Mouse (Mus musculus): ENCODE measurements around the gene Cchcr1. TPM values are rescaled to one million over a fixed set of nuclear protein-coding genes. Genes with fewer than 3 reads are reported as not detected.

Gene Cchcr1
- total RNA-seq, 4 experiments from 2014 or later, result 12.2 to 13.5 (median 12.9) TPM

DNA sequence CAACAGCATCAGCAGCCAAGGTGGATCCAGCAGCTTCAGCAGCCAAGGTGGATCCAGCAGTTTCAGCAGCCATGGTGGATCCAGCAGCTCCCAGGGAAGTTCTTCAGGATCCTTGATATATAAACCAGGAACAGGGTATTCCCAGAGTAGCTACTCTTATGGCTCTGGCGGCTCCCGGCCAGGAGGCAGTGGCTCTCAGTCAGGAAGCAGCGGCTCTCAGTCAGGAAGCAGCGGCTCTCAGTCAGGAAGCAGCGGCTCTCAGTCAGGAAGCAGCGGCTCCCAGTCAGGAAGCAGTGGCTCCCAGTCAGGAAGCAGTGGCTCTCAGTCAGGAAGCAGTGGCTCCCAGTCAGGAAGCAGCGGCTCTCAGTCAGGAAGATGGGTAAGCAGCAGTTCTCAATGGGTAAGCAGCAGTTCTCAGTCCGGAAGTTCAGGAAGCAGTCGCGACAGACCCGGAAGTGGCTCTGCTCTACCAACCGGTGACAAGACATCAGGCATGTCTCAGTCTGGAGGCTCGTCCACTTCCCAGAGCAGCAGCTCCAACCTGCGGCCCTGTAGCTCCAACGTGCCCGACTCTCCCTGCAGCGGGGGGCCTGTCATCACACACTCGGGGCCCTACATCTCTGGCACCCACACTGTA is 38.0 kb downstream of the Cchcr1 start:
- DNase-seq (ENCODE audit: low spot score in 2 of 2), result no peak

GRCm38 (mm10) chr17:35556186-35556765 is 39.4 kb downstream of the Cchcr1 start:
- DNase-seq (ENCODE audit: low spot score in 2 of 2), result no peak

DNA sequence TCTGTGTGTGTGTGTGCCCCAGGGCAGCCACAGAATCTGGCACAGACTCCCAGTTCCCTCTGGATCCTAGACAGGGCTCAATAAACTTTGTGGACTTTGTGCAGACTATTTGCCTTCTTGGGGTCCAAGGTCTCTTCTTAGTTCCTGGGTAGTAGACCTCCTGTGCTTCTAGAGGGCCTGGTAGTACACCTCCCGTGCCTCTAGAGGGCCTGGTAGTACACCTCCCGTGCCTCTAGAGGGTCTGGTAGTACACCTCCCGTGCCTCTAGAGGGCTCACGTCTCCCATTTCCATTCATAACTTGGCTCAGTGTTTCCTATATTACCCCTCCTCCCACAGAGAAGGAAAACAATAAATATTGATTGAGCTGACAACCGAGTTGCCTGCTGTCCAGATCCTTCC is 39.9 kb downstream of the Cchcr1 start:
- peak in 1 of 2 experiments; percentile 37 for DNase-seq (ENCODE audit: low spot score in 2 of 2)

- DNase-seq (ENCODE audit: low spot score in 2 of 2), result no peak
Measured at GRCm38 (mm10) chr17:35557351-35557750, 40.5 kb downstream of the Cchcr1 start.

GRCm38 (mm10) chr17:35558216-35558615 is 41.3 kb downstream of the Cchcr1 start:
- no peak for DNase-seq (ENCODE audit: low spot score in 2 of 2)

- DNase-seq (ENCODE audit: low spot score in 2 of 2), result no peak
Measured at GRCm38 (mm10) chr17:35567150-35567549, 50.2 kb downstream of the Cchcr1 start, which contains the start of gene 2300002M23Rik. Gene 2300002M23Rik, plus strand, starts transcription at chr17:35567450.

DNA sequence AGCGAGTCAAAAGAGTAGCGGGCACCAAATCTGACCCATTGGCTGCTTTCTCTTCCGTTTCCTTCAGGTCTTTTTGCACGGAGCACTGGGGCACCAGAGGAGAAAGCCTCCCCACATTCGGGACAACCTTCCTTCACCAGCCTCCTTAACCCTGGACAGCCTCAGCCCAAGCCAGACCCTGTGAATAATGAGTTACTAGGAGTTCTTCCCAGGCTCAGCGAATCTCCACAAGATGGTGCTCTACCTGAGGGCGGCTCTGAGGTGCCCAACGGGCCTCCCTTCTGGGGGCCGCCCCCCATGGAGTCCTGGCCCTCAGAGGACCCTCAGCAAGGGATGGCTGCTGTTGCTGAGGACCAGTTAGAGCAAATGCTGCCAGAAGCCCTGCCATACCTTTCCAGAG is 50.9 kb downstream of the Cchcr1 start:
- DNase-seq (ENCODE audit: low spot score in 2 of 2), result no peak

GRCm38 (mm10) chr17:35569091-35569944 is 52.4 kb downstream of the Cchcr1 start:
- no peak for DNase-seq (ENCODE audit: low spot score in 2 of 2)

GRCm38 (mm10) chr17:35570836-35571235 is 53.9 kb downstream of the Cchcr1 start:
- no peak for DNase-seq (ENCODE audit: low spot score in 2 of 2)

- no peak for DNase-seq (ENCODE audit: low spot score in 2 of 2)
Measured at GRCm38 (mm10) chr17:35571477-35571876, 54.6 kb downstream of the Cchcr1 start.

DNA sequence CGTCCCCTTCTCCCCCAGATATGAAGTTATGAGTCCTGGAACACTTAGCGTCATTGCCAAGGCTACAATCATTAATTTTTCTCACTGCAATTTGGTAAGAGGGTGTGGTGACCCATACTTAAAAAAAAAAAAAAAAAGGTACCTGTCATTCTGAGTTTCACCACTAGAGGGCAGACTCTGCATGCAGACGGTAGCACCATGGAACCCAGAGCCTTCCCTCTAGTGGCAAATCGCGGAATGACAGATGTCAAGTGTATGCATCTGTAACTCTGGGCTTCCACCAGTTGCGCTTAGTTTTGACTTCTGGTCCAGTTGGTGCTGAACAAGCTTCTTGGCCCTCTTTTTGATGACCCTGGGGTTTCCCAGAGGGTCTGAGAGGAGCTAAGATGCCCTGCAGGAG is 61.3 kb downstream of the Cchcr1 start:
- DNase-seq (ENCODE audit: low spot score in 2 of 2), result peak; percentile 30 to 83

Other genes starting within 250 kb of the Cchcr1 start
- gene H2-Q1, start 196.7 kb upstream of the Cchcr1 start, total RNA-seq (2022), result 1 to 10 TPM in 2 of 4 experiments, under 1 TPM in 2; 0.85 to 2.5 (median 1.2) TPM
- 1 to 10 TPM in 1 of 4 experiments, under 1 TPM in 2, not detected in 1; 0.64 to 2.6 (median 0.81) TPM for gene H2-Q2, start 174.9 kb upstream of the Cchcr1 start, total RNA-seq (2022)
- 10 to 100 TPM in 2 of 4 experiments, 1 to 10 TPM in 2; 2.5 to 10.6 (median 6.7) TPM for gene H2-Q4, start 137.5 kb upstream of the Cchcr1 start, total RNA-seq (2022)
- 1 to 10 TPM in 2 of 4 experiments, under 1 TPM in 2; 0.47 to 2.4 (median 1.3) TPM for gene H2-Q6, start 92.2 kb upstream of the Cchcr1 start, total RNA-seq (2022)
- 1 to 10 TPM in 2 of 4 experiments, under 1 TPM in 2; 0.41 to 3.2 (median 1.5) TPM for gene H2-Q7, start 77.9 kb upstream of the Cchcr1 start, total RNA-seq (2022)
- gene H2-Q10, start 47.0 kb upstream of the Cchcr1 start, total RNA-seq (2022), result under 1 TPM in 3 of 4 experiments, not detected in 1; 0.12 to 0.64 (median 0.56) TPM
- under 1 TPM in 2 of 4 experiments, not detected in 2; 0.45 to 0.69 TPM for gene Pou5f1, start 11.1 kb upstream of the Cchcr1 start, total RNA-seq (2022)
- gene Tcf19, start 276 bp upstream of the Cchcr1 start, total RNA-seq (2022), result 1 to 10 TPM; 4.5 to 6.2 (median 5.2) TPM
- gene Psors1c2, start 16.1 kb downstream of the Cchcr1 start, total RNA-seq (2022), result 1 to 10 TPM in 2 of 4 experiments, under 1 TPM in 1, not detected in 1; 0.96 to 2.2 (median 2.1) TPM
- gene Cdsn, start 35.0 kb downstream of the Cchcr1 start, total RNA-seq (2022), result under 1 TPM; 0.12 to 0.64 (median 0.37) TPM
- not detected for gene 2300002M23Rik, start 50.4 kb downstream of the Cchcr1 start, total RNA-seq (2022)
- gene Sfta2, start 84.4 kb downstream of the Cchcr1 start, total RNA-seq (2022), result not detected
- gene Gm9573, start 109.5 kb downstream of the Cchcr1 start, total RNA-seq (2022), result not detected
- not detected for gene Mucl3, start 126.6 kb downstream of the Cchcr1 start, total RNA-seq (2022)
- gene Vars2, start 150.5 kb downstream of the Cchcr1 start, total RNA-seq (2022), result 10 to 100 TPM; 28.0 to 44.7 (median 35.4) TPM
- gene Gtf2h4, start 156.6 kb downstream of the Cchcr1 start, total RNA-seq (2022), result 10 to 100 TPM; 28.3 to 35.3 (median 33.2) TPM
- gene Ddr1, start 187.5 kb downstream of the Cchcr1 start, total RNA-seq (2022), result 10 to 100 TPM; 58.3 to 84.6 (median 74.1) TPM